Mouse (Mus musculus): ENCODE measurements around the gene Atp1b1. TPM values are rescaled to one million over a fixed set of nuclear protein-coding genes. Genes with fewer than 3 reads are reported as not detected.

Atp1b1 gene
- total RNA-seq, 2 experiments from 2014 or later = 1,826 to 1,842 TPM

DNA sequence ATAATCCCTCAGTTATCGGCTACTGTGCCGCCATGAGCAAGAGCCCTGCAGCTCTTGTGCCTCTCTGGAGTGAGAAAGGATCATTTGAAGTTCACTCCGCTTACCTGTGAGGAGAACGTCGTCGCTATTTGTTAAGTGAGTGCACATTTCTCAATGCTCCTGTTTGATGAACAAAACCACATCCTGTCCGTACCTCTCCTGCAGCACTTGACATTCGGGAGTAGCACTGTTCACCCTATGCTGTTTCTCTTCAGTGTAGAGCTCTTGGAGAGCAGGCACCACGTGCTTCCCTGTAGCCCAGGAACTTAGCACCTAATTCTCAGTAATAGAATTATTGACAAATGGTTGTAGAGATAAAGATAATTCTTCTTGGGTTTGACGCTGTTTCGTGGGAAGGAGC is 44.5 kb downstream of the Atp1b1 start:
- DNase-seq (ENCODE audit: low spot score in 2 of 2) = no peak
- intact Hi-C loops (cut with DNase I) = no loop called here

DNA sequence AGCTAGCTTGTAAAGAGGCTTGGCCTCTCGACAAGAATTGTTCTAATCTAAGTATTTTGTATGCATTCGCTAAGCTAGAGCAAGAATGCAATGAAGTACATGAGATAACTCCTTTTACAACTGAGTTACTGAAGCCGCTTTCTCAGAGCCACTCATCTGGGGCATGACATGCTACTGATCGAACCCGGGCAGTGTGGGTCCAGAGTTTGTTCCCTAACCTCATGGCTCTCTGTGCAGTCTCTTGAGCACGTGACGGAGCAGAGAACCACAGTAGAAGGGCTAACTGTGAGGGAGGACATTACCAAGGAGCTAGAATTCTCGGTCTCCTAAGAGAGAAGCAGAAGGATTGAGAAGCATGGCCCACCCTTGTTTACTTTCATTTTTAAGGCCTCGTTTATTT is 45.2 kb downstream of the Atp1b1 start:
- DNase-seq (ENCODE audit: low spot score in 2 of 2) = no peak
- intact Hi-C loops (cut with DNase I) = no loop called here

DNA sequence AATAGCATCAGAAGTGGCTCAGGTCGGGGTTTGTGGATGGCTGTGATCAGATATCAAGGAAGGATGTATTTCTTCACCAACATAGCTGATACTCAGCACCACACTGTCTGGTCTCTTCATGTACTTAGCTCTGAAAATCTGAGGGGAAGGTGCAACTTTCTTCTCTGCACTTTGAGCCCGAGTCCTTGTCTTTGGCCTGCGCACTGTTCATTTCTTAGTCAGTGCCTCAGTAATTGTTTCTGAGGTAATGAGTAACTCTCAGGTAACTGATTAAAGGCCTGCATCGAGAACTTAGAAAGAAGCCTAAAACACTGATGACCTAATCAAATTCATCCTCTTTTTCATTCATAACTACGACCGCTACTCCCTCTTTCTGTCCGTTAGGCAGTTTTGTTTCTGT is 46.8 kb downstream of the Atp1b1 start:
- intact Hi-C loops (cut with DNase I) = no loop called here
- no peak for DNase-seq (ENCODE audit: low spot score in 2 of 2)

DNA sequence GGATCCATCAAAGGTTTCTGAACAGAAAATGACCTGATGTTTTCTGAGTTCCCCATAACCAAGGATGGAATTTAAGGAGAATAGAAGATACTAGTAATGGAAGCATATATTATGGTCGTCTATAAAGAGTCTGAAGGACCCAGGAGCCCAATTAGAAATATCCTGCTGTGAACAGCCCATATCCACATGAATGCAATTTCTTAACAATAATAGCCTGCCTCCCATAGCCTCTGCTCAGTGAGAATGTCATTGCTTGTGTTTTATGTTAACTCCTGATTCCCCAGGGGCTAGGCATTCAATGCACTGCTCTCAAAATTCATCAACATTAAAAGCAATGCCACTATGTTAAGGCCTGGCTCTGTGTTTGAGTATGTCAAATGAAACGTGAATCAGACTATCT is 49.5 kb downstream of the Atp1b1 start:
- no peak for DNase-seq (ENCODE audit: low spot score in 2 of 2)
- intact Hi-C loops (cut with DNase I) = no loop called here

DNA sequence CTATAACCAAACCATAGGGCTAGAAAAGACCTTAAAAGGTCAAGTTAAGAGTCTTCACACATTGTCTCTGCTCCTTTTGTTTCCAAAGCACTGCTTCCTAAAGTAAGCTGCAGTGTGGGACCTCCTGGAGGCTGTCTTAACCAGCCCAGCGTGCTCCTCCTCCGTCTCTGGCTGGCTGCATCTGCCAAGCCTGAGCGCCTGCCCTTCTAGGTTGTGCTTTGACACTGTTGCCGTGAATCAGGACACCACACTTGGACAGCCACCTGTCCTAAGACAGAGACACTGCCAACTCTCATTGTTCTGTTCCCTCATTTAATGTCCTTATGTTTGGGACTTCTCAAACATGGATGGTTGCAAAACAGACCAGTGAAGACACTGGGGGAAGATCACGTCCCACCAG is 51.6 kb downstream of the Atp1b1 start:
- intact Hi-C loops (cut with DNase I) = no loop called here
- no peak for DNase-seq (ENCODE audit: low spot score in 2 of 2)

DNA sequence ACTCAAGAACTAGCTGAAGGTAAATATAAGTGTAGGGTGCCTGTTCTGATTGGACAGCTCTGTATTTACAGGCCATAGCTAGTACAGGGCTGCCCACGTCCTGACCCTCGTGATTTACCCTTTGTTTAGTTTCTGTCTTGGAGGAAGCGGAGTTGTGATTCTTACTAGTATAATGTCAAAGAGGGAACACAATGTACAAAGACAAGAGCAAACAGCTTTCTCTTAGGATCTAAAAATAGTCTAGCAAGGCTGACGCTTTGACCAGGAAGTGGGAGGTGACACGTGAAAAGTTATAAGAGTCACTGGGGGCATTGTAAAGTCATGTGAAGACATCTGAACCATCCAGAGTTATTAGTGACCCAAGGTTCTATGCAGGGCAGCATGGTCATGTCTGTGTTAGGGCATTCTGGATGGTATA is 52.8 kb downstream of the Atp1b1 start:
- peak in 1 of 2 experiments; percentile 19 for DNase-seq (ENCODE audit: low spot score in 2 of 2)
- intact Hi-C loops (cut with DNase I) = loop anchor here (1.0 kb wide), 1 partner anchor 12 kb away; no protein-coding TSS in a partner anchor

DNA sequence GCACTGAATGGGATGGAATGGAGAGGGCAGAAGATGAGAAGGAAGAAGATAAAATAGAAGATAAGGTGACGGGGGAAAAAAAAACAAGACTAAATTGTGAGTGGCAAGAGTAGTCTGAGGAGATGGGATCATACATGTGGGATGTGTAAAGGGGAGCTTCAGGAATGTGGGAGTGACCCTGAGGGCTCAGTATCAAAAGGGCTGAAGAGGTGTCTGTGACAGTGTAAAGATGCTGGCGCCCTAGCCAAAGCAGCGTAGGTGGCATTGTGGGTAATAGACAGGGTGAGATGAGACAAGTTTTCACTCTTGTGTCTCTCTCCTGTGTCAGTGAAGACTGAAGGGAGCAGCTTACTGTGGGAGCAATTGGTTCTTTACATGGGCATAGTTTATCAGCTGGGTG is 58.6 kb downstream of the Atp1b1 start:
- no peak for DNase-seq (ENCODE audit: low spot score in 2 of 2)
- intact Hi-C loops (cut with DNase I) = no loop called here

DNA sequence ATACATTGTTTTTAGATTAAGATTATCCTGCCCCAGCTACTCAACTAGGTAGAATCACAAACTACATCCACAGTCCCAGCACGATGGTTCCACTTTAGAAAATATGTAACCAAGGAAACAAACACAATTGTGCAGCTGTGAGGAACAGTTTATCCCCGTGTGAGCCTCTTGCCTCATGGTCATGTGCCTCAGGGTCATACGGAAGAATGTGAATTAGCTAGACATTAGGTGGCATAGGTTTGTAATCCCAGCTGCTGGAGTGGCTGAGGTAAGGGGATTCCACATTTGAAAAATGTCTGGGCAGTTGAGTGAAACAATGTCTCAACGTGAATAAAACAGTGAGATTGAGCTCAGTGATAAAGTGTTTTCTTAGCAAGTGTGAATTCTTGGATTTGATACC is 60.5 kb downstream of the Atp1b1 start:
- no peak for DNase-seq (ENCODE audit: low spot score in 2 of 2)

DNA sequence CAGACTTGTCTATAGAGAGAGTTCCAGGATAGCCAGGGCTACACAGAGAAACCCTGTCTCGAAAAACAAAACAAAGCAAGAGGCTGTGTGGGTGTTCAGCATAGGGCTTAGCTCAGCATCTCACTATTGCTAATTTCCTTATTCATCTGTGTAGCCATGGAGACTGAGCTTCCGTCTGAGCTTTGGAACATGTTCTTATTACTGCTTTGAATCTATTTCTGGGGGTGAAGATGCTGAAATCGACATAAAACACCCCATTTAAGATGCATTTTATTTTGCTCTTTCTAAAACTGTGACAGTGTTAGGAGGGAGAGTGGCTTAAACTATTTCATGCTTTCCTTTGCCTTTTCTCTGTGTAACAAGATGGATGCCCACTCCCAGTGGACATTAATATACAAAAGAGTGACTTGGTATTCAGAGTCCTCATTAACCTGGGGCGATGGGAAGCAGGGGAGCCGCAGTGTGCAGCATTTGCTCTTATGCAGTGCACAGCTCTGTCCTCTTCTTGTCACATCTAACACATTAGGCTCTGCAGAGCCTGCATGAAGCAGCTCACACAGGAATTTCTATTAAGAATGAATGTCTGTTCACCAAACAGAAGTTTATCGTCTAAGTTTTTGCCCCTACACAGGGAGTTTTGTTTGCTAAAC is 62.9 kb downstream of the Atp1b1 start:
- intact Hi-C loops (cut with DNase I) = no loop called here
- peak; percentile 57 to 72 for DNase-seq (ENCODE audit: low spot score in 2 of 2)

More for the DNA sequence above, 60.5 kb downstream of the Atp1b1 start:
- intact Hi-C loops (cut with DNase I) = no loop called here

DNA sequence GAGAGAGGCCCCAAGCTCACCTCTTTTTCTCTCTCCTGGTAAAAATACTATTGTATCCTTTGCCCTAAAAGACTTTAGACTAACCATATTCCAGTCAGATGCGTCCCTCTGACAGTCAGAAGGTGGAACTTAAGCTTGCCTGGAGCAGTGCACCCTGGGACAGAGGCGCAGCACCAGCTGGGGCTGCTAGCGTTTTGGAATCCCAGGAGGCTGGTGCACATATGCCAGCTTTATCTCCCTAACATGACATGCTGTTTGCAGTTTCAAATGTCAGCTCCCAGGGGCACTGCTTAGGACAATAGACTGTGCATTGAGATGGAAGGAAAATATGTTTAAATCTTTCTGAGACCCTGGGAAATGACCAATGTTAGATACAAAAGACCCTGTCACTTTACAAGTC is 66.0 kb downstream of the Atp1b1 start:
- DNase-seq (ENCODE audit: low spot score in 2 of 2) = no peak
- intact Hi-C loops (cut with DNase I) = no loop called here

DNA sequence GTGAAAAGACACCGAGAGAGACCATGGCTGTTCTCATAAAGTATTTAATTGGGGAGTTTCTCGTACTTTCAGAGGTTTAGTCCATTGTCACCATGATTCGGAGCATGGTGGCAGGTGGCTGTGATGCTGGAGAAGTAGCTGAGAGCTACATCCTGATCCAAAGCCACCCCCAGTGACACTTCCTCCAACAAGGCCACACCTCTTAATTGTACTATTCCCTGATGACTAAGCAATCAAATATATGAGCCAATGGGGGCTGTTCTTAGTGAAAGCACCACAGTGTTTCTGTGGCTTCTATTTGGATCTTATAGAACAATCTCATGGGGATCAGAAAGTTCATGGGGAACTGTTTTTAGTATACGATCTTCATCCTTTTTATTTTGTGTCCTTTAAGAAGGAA is 68.4 kb downstream of the Atp1b1 start:
- intact Hi-C loops (cut with DNase I) = no loop called here
- DNase-seq (ENCODE audit: low spot score in 2 of 2) = no peak

Other genes starting within 250 kb of the Atp1b1 start
- gene Slc19a2, start 209.3 kb downstream of the Atp1b1 start, total RNA-seq (2021) = 10 to 100 TPM; 10.3 to 10.5 TPM
- gene Ccdc181, start 182.8 kb downstream of the Atp1b1 start, total RNA-seq (2021) = 10 to 100 TPM; 19.3 to 21.1 TPM
- 10 to 100 TPM; 23.3 to 23.8 TPM for gene Nme7, start 154.2 kb downstream of the Atp1b1 start, total RNA-seq (2021)
- 10 to 100 TPM; 27.6 to 29.4 TPM for gene Blzf1, start 150.9 kb downstream of the Atp1b1 start, total RNA-seq (2021)

All from left cerebral cortex, postnatal 14 days (tissue).